Mouse (Mus musculus): ENCODE data around the gene Nubp2. TPM values are rescaled to one million over a fixed set of nuclear protein-coding genes. Genes with fewer than 3 reads are reported as not detected.
A peak's percentile ranks its signal among the peaks of the same experiment; 100 is the strongest.

Nubp2 gene
- total and polyA plus RNA-seq, 2 experiments from 2014 or later, result 52.7 to 65.0 TPM

DNA sequence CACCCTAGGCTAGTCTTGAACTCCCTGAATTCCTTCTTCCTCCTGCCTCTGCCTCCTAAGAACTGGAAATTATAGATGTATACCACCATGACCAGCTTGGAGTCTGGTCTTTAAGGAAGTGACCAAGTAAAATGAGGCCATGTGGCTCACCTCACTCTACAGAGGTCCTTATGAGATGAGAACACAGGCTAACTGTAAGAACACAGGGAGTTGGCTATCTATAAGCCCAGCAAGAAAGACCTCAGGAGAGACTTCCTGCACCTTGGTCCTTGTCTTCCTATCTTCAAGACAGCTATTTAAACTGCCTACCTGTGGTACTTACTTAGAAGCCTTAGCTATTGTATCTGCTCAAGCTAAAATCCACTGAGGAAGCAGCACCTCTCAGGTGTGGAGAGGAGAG is 27.8 kb upstream of the Nubp2 start:
- H3K4me1 ChIP-seq (ENCODE audit: insufficient read depth, low read length), result no peaks in the 10 kb centered on the region
- H3K4me3 ChIP-seq (ENCODE audit: low read length), result no peak overlapping the region
- peaks cover 91% of the 10 kb centered on the region for H3K36me3 ChIP-seq (ENCODE audit: insufficient read depth, low read length)
- H3K9ac ChIP-seq (replicated peaks; ENCODE audit: low read length), result no peak overlapping the region
- DNase-seq (ENCODE audit: low spot score), result no peak
- H3K9me3 ChIP-seq (ENCODE audit: low read length), result no peaks in the 10 kb centered on the region
- no peak overlapping the region for H3K27ac ChIP-seq
- ATAC-seq, result no peak
- no peak for TF ChIP-seq CTCF (IDR thresholded peaks at IDR 0.05; ENCODE audit: low read depth)
- no peaks in the 10 kb centered on the region for H3K27me3 ChIP-seq (ENCODE audit: insufficient read depth, low read length)
- no peak overlapping the region for H3K4me2 ChIP-seq (ENCODE audit: low read depth, low read length)

GRCm38 (mm10) chr17:24907591-24907990 is 21.4 kb upstream of the Nubp2 start:
- DNase-seq (ENCODE audit: low spot score) (no peak), ATAC-seq (no peak)
- Histone ChIP-seq H3K36me3 (ENCODE audit: insufficient read depth, low read length) (peaks cover 93% of the 10 kb centered on the region), H3K9me3 (ENCODE audit: low read length) (no peaks in the 10 kb centered on the region), H3K4me3 (ENCODE audit: low read length) (no peak overlapping the region), H3K27me3 (ENCODE audit: insufficient read depth, low read length) (no peaks in the 10 kb centered on the region), H3K27ac (no peak overlapping the region), H3K4me1 (ENCODE audit: insufficient read depth, low read length) (no peaks in the 10 kb centered on the region), H3K9ac (replicated peaks; ENCODE audit: low read length) (no peak overlapping the region), H3K4me2 (ENCODE audit: low read depth, low read length) (no peak overlapping the region)
- no peak for TF ChIP-seq CTCF (IDR thresholded peaks at IDR 0.05; ENCODE audit: low read depth)
- WGBS, result 82% methylated on average over 2 of the region's 2 CpGs

GRCm38 (mm10) chr17:24903767-24904166 is 17.6 kb upstream of the Nubp2 start:
- 93% methylated on average over 9 of the region's 9 CpGs for WGBS
- Histone ChIP-seq H3K27ac (no peak overlapping the region), H3K4me1 (ENCODE audit: insufficient read depth, low read length) (no peaks in the 10 kb centered on the region), H3K4me2 (ENCODE audit: low read depth, low read length) (no peak overlapping the region), H3K36me3 (ENCODE audit: insufficient read depth, low read length) (peaks cover 100% of the 10 kb centered on the region), H3K27me3 (ENCODE audit: insufficient read depth, low read length) (no peaks in the 10 kb centered on the region), H3K9ac (replicated peaks; ENCODE audit: low read length) (no peak overlapping the region), H3K4me3 (ENCODE audit: low read length) (no peak overlapping the region), H3K9me3 (ENCODE audit: low read length) (no peaks in the 10 kb centered on the region)
- no peak for ATAC-seq
- DNase-seq (ENCODE audit: low spot score), result no peak
- TF ChIP-seq CTCF (IDR thresholded peaks at IDR 0.05; ENCODE audit: low read depth), result no peak

GRCm38 (mm10) chr17:24902671-24903474 is 16.7 kb upstream of the Nubp2 start:
- peak; percentile 53 for TF ChIP-seq CTCF (IDR thresholded peaks at IDR 0.05; ENCODE audit: low read depth)
- H3K27me3 ChIP-seq (ENCODE audit: insufficient read depth, low read length), result no peaks in the 10 kb centered on the region
- ATAC-seq (no peak), DNase-seq (ENCODE audit: low spot score) (peak; percentile 32)
- no peaks in the 10 kb centered on the region for H3K9me3 ChIP-seq (ENCODE audit: low read length)
- whole genome bisulfite sequencing, result 70% methylated on average over 9 of the region's 9 CpGs
- H3K4me2 ChIP-seq (ENCODE audit: low read depth, low read length), result no peak overlapping the region
- no peaks in the 10 kb centered on the region for H3K4me1 ChIP-seq (ENCODE audit: insufficient read depth, low read length)
- peaks cover 100% of the 10 kb centered on the region for H3K36me3 ChIP-seq (ENCODE audit: insufficient read depth, low read length)
- no peak overlapping the region for H3K9ac ChIP-seq (replicated peaks; ENCODE audit: low read length)
- no peak overlapping the region for H3K4me3 ChIP-seq (ENCODE audit: low read length)
- no peak overlapping the region for H3K27ac ChIP-seq

GRCm38 (mm10) chr17:24902124-24902523 is 16.0 kb upstream of the Nubp2 start:
- no peak overlapping the region for H3K4me3 ChIP-seq (ENCODE audit: low read length)
- no peak overlapping the region for H3K4me2 ChIP-seq (ENCODE audit: low read depth, low read length)
- WGBS, result 95% methylated on average over 5 of the region's 5 CpGs
- no peaks in the 10 kb centered on the region for H3K9me3 ChIP-seq (ENCODE audit: low read length)
- DNase-seq (ENCODE audit: low spot score) (no peak), ATAC-seq (no peak)
- H3K36me3 ChIP-seq (ENCODE audit: insufficient read depth, low read length), result peaks cover 93% of the 10 kb centered on the region
- H3K9ac ChIP-seq (replicated peaks; ENCODE audit: low read length), result no peak overlapping the region
- TF ChIP-seq CTCF (IDR thresholded peaks at IDR 0.05; ENCODE audit: low read depth), result no peak
- peaks cover 5% of the 10 kb centered on the region; the same call in 1 of the 2 replicates for H3K4me1 ChIP-seq (ENCODE audit: insufficient read depth, low read length)
- no peaks in the 10 kb centered on the region for H3K27me3 ChIP-seq (ENCODE audit: insufficient read depth, low read length)
- no peak overlapping the region for H3K27ac ChIP-seq

- ATAC-seq (no peak), DNase-seq (ENCODE audit: low spot score) (no peak)
- no peak overlapping the region for H3K27ac ChIP-seq
- no peak overlapping the region for H3K9ac ChIP-seq (replicated peaks; ENCODE audit: low read length)
- no peak overlapping the region for H3K4me2 ChIP-seq (ENCODE audit: low read depth, low read length)
- no peak for TF ChIP-seq CTCF (IDR thresholded peaks at IDR 0.05; ENCODE audit: low read depth)
- H3K4me3 ChIP-seq (ENCODE audit: low read length), result no peak overlapping the region
- H3K4me1 ChIP-seq (ENCODE audit: insufficient read depth, low read length), result peaks cover 10% of the 10 kb centered on the region; the same call in 1 of the 2 replicates
- H3K27me3 ChIP-seq (ENCODE audit: insufficient read depth, low read length), result no peaks in the 10 kb centered on the region
- peaks cover 72% of the 10 kb centered on the region for H3K36me3 ChIP-seq (ENCODE audit: insufficient read depth, low read length)
- WGBS, result 97% methylated on average over 6 of the region's 6 CpGs
- no peaks in the 10 kb centered on the region for H3K9me3 ChIP-seq (ENCODE audit: low read length)
Observed at GRCm38 (mm10) chr17:24900014-24900413, 13.9 kb upstream of the Nubp2 start.

GRCm38 (mm10) chr17:24899153-24899552 is 13.0 kb upstream of the Nubp2 start:
- DNase-seq (ENCODE audit: low spot score) (no peak), ATAC-seq (no peak)
- Histone ChIP-seq H3K36me3 (ENCODE audit: insufficient read depth, low read length) (peaks cover 63% of the 10 kb centered on the region), H3K4me1 (ENCODE audit: insufficient read depth, low read length) (peaks cover 13% of the 10 kb centered on the region), H3K9ac (replicated peaks; ENCODE audit: low read length) (no peak overlapping the region), H3K4me3 (ENCODE audit: low read length) (no peak overlapping the region), H3K9me3 (ENCODE audit: low read length) (no peaks in the 10 kb centered on the region), H3K4me2 (ENCODE audit: low read depth, low read length) (no peak overlapping the region), H3K27ac (no peak overlapping the region), H3K27me3 (ENCODE audit: insufficient read depth, low read length) (no peaks in the 10 kb centered on the region)
- TF ChIP-seq CTCF (IDR thresholded peaks at IDR 0.05; ENCODE audit: low read depth), result no peak
- WGBS, result 69% methylated on average over 5 of the region's 5 CpGs
